Mouse (Mus musculus) ES-Bruce4 (cell line): ENCODE results near the gene C8b. TPM values are rescaled to one million over a fixed set of nuclear protein-coding genes. Genes with fewer than 3 reads are reported as not detected.

Experiments
- H3K27ac ChIP-seq: 2 replicates; pipeline ENCODE4 v1.5.1; 2012; ENCODE audit warnings: low read length, inconsistent platforms; ENCODE audit not compliant: insufficient read depth
- H3K27me3 ChIP-seq: 2 replicates; pipeline ENCODE4 v1.6.1; 2012; ENCODE audit warnings: mild to moderate bottlenecking, low read length, inconsistent platforms; ENCODE audit not compliant: control insufficient read depth, poor library complexity, insufficient read depth, severe bottlenecking
- H3K36me3 ChIP-seq: 2 replicates; pipeline ENCODE4 v1.6.1; 2012; ENCODE audit warnings: inconsistent platforms, mild to moderate bottlenecking, low read length, moderate library complexity; ENCODE audit not compliant: control insufficient read depth, poor library complexity, insufficient read depth, severe bottlenecking
- H3K4me1 ChIP-seq: one replicate; pipeline ENCODE4 v1.8.1; 2011; ENCODE audit warnings: low read length; ENCODE audit not compliant: control insufficient read depth, insufficient read depth
- H3K4me3 ChIP-seq: 2 replicates; pipeline ENCODE4 v1.5.1; 2011; ENCODE audit warnings: low read depth, mild to moderate bottlenecking, low read length
- H3K9ac ChIP-seq: 2 replicates; pipeline ENCODE4 v1.6.1; 2012; ENCODE audit warnings: low read depth, mild to moderate bottlenecking, inconsistent platforms; ENCODE audit not compliant: poor library complexity, severe bottlenecking
- H3K9me3 ChIP-seq: replicated peaks from 2 replicates; pipeline ENCODE4 v1.6.1; 2012; ENCODE audit warnings: mild to moderate bottlenecking, low read length, inconsistent platforms; ENCODE audit not compliant: control insufficient read depth, poor library complexity, insufficient read depth, severe bottlenecking
- CTCF ChIP-seq: IDR thresholded peaks from one replicate; pipeline ENCODE4 v1.8.1; 2011; ENCODE audit warnings: low read depth, low read length
- EP300 ChIP-seq: IDR thresholded peaks from 2 replicates; pipeline ENCODE4 v1.6.1; 2011; ENCODE audit warnings: low read depth, low read length; ENCODE audit not compliant: insufficient read depth
- POLR2A ChIP-seq: IDR thresholded peaks from one replicate; pipeline ENCODE4 v1.8.1; 2011; ENCODE audit warnings: low read length; ENCODE audit not compliant: insufficient read depth
- polyA plus RNA-seq: library from polyadenylated mRNA; stranded (reverse); fragments of >200 nt; gene quantifications from 2 replicates; pipeline ENCODE4 v1.2.4, GENCODE M21; 2011; ENCODE audit warnings: low read depth; ENCODE audit not compliant: missing spikeins, insufficient read depth, insufficient read length

Gene C8b
- polyA plus RNA-seq, 1 experiment, result not detected

- Histone ChIP-seq H3K27me3 (no peaks in the 10 kb centered on the region), H3K27ac (no peak overlapping the region), H3K9ac (no peak overlapping the region), H3K36me3 (no peaks in the 10 kb centered on the region), H3K9me3 (peaks cover 3% of the 10 kb centered on the region; the same call in 1 of the 2 replicates), H3K4me3 (no peak overlapping the region), H3K4me1 (no peaks in the 10 kb centered on the region)
- TF ChIP-seq POLR2A (no peak), EP300 (no peak), CTCF (no peak)
Observed at GRCm38 (mm10) chr4:104835096-104835495, 69.0 kb downstream of the C8b start.

- no peaks in the 10 kb centered on the region for H3K27me3 ChIP-seq
- no peaks in the 10 kb centered on the region for H3K4me1 ChIP-seq
- no peak overlapping the region for H3K27ac ChIP-seq
- H3K36me3 ChIP-seq, result no peaks in the 10 kb centered on the region
- H3K9me3 ChIP-seq, result peaks cover 3% of the 10 kb centered on the region; the same call in 1 of the 2 replicates
- H3K4me3 ChIP-seq, result no peak overlapping the region
- no peak overlapping the region for H3K9ac ChIP-seq
- TF ChIP-seq POLR2A, result no peak
- TF ChIP-seq EP300, result no peak
- no peak for TF ChIP-seq CTCF
Observed at GRCm38 (mm10) chr4:104838342-104838741, 72.2 kb downstream of the C8b start.

DNA sequence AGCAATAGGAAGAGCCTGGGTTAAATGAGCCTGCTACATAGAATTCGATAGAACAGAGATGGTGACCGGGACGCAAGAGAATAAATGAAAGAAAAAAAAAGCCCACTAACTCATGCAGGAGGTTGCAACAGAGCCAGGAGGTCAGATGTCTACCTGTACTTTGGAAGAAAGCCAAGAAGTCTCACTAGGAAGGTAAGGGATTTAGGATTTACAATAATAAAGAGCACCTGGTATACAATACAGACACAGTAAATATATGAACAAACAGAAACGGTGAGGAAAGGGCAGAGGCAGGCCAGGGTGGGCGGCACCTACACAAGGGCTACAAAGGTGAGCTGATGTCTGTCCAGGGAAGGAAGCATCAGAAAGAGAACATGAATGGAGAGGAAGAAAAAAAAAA is 76.1 kb downstream of the C8b start:
- H3K36me3 ChIP-seq, result no peaks in the 10 kb centered on the region
- no peaks in the 10 kb centered on the region for H3K4me1 ChIP-seq
- no peak for TF ChIP-seq EP300
- no peak for TF ChIP-seq POLR2A
- TF ChIP-seq CTCF, result no peak
- H3K9ac ChIP-seq, result no peak overlapping the region
- no peak overlapping the region for H3K27ac ChIP-seq
- no peaks in the 10 kb centered on the region for H3K27me3 ChIP-seq
- H3K9me3 ChIP-seq, result peaks cover 5% of the 10 kb centered on the region; the same call in 1 of the 2 replicates
- H3K4me3 ChIP-seq, result no peak overlapping the region

DNA sequence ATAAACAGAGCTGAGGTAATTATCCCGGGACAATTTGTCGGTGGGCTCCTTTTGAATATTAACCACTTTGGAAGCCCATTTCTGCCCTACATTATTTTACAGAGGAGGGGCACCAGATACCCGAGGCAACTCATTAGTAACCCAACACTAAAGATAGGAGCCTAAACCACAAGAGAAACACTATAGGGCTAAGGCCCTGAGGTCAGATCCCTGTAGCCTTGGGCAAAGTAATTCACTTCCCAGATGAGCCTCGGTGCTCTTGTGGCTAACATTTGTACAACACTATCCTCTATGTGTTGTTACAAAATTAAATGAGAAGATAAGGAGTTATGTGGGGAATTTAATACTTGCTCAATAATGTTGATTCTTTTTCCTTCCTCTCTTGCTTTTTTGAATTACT is 77.4 kb downstream of the C8b start:
- H3K4me3 ChIP-seq, result no peak overlapping the region
- no peaks in the 10 kb centered on the region for H3K27me3 ChIP-seq
- no peaks in the 10 kb centered on the region for H3K4me1 ChIP-seq
- H3K27ac ChIP-seq, result no peak overlapping the region
- TF ChIP-seq POLR2A, result no peak
- TF ChIP-seq EP300, result no peak
- TF ChIP-seq CTCF, result no peak
- no peaks in the 10 kb centered on the region for H3K36me3 ChIP-seq
- peaks cover 5% of the 10 kb centered on the region; the same call in 1 of the 2 replicates for H3K9me3 ChIP-seq
- H3K9ac ChIP-seq, result no peak overlapping the region

Other genes starting within 250 kb of the C8b start
- not detected in 2 replicates for gene Gm17662, start 91.0 kb downstream of the C8b start, polyA plus RNA-seq
- not detected in 2 replicates for gene C8a, start 110.1 kb downstream of the C8b start, polyA plus RNA-seq
- 0.25 and 0.37 TPM in 2 replicates for gene Fyb2, start 147.1 kb downstream of the C8b start, polyA plus RNA-seq